Mouse (Mus musculus): ENCODE results near the gene Capza1.
"Not testable (repeated sequence)": the region's sequence is repeated elsewhere in the genome, so short reads cannot be mapped to it uniquely, and the experiment has no call there.

Capza1 gene

DNA sequence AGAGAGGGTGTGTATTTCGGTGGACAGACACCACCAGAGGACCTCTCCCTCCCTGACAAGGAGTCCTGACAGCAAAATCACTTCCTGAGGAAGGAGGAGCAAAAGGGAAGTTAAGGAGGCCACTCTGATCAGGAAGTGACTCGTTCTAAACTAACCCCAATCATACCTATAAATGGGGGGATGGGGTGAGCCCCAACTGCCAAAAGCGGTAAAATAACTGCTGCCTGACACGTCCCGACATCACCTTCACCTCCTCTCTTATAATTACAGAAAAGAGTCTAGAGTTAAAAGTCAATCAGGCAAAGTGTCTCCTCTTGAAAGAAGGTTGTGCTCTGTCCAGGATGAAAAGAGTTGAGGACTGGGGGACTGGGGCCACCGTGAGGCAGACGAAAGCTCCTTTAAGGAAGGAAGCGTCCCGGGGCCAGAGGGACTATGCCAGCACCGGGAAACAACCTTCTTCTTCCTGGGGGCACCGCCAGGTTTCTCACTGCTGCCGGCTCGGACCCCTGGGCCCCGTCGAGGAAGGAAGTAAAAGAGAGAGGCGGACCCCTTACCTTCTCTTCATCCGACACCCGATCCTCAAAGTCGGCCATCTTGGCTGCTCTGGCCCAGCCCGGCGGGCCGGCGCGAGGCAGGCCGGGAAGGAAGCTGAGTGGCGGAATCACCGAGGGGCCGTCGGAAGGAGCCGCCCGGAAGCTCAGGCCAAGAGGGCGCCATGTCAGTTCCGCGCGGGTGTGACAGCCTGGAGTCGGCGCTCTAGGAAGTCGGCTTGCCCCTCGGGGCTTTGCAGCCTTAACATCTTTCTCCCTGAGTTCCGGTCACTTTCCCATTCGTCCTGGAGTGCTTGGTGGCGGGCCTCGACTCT, at the start of gene Capza1, which contains the start of gene St7l:
Capza1 (minus strand) TSS at position 720 of the 865 bp plus-strand sequence.
St7l (plus strand) TSS at position 220 of the 865 bp plus-strand sequence.
- DNase-seq (ENCODE audit: low spot score) = peak; percentile 80

- DNase-seq (ENCODE audit: low spot score) = no peak
Measured at GRCm38 (mm10) chr3:104909195-104909594, 44.9 kb upstream of the Capza1 start.

GRCm38 (mm10) chr3:104906007-104906406, 41.7 kb upstream of the Capza1 start:
- DNase-seq (ENCODE audit: low spot score) = no peak

DNA sequence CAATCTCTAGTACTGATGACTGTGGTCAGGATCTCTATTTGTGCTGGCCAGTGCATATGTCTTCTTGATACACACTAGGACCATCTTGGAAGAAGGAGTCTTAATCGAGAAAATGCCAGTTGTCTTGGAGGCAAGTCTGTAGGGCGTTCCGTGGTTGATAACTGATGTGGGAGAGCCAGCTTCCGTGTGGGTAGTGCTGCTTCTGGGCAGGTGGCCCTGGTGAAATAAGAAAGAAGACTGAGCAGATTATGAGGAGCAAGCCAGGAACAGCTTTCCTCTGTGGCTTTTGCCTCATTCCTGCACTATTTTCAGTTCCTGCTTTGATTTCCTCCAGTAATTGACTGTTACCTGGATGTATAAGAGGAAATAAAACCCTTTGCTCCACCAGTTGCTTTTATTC, 41.1 kb upstream of the Capza1 start:
- DNase-seq (ENCODE audit: low spot score) = no peak

DNA sequence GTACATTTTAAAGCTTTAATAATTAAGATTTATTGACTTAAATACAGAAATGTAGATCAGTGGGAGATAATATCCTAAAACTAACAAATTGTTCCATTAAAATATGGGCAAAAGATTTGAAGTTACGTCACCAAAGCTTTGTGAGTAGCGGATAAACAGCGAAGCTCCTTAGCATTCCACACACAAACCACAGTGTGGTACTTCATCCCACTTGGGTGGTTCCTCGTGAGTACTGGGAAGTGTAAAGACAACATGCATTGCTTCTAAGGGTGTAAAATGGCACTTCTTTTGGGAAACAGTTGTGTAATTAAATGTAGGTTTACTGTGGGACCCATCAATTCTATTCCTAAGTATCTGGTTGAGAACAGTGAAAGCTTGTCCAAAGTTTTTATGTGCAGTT, 36.8 kb upstream of the Capza1 start:
- DNase-seq (ENCODE audit: low spot score) = no peak

DNA sequence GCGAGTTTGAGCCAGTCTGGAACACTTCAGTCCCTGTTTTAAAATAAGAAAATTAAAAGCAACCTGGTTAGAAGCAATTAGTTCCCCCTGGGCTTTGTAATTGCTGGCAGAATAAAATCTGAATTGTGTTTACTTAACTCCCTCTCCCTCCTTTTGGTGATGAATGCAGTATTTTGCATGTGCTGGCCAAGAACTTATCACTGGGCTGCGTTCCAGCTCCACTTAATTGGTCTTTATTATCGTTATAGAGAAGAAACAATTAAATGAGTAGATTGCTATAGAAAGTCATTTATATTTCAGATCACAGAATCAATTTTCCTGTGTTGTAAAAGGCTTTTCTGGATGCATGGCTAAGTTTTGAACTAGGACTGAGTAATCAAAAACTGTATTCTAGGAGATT, 31.8 kb upstream of the Capza1 start:
- no peak for DNase-seq (ENCODE audit: low spot score)

DNA sequence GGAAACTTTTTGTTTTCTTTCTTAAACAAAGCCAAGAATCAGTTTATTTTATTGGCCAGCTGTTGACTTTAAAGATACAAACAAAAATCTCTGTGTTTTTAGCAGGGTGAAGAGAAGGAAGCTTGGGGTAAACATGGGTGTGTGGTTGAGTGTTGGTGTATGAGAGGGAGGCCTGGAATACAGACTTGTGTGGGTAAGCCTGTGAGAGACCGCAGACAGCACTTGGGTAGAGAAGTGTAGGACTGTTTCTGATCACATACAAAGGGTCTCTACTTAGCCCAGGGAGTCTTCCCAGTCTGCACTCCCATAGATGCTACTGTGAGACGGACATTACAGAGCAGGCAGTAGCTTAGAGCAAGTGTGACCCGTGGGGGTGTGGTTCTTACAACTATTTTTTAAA, 24.3 kb upstream of the Capza1 start:
- DNase-seq (ENCODE audit: low spot score) = no peak

DNA sequence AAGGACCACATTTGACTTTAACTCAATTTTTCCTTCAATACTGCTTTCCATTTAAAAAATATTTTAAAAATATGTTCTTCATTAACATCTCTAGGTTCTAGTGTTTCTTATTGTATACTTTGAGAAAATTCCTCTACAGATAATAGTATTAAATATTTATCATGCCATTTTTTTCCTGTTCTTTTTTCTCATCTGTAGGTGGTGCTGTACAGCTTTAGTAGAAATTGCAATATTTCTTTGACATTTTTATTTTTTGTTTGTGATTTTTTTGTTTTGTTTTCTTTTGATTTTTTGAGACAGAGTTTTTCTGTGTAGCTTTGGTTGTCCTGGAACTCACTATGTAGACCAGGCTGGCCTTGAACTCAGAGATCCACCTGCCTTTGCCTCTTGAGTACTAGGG, 5.3 kb upstream of the Capza1 start:
- DNase-seq (ENCODE audit: low spot score) = no peak

DNA sequence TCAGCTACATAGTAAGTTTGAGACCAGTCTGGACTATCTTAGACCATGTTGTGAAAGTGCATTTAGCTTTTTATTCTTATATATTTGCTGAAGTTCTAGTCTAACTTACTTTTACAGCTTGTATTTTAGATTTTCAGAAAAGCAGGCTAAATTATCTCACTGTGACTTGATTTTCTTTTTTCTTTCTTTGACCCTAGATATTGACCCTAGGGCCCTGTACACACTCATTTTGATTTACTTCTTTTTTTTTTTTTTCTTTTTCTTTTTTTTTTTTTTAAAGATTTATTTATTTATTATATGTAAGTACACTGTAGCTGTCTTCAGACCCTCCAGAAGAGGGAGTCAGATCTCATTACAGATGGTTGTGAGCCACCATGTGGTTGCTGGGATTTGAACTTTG, 2.4 kb upstream of the Capza1 start:
- DNase-seq (ENCODE audit: low spot score) = not testable (repeated sequence)

DNA sequence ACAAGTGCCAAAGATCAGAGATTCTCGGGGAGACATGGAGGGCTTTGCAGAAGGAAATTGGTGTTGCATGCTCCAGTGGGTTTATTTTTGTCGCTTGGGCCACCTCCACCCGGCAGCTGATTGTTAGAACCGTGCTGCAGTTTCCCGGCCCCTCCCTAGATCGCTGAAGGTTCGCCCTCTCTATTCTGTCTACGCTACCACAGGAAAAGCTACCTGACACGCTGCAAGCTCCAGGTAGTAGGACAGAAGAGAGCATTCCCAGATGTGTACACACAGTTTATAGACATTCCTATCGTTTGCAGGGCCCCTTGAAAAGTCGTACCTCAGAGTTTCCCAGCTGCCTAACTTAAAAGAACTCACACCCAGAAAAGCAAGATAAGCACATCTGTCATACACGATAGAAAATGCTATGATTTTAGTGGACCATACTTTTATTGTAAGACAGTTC, 1.1 kb upstream of the Capza1 start:
- DNase-seq (ENCODE audit: low spot score) = no peak

GRCm38 (mm10) chr3:104864651-104865340, 491 bp upstream of the Capza1 start:
- peak; percentile 86 for DNase-seq (ENCODE audit: low spot score)

DNA sequence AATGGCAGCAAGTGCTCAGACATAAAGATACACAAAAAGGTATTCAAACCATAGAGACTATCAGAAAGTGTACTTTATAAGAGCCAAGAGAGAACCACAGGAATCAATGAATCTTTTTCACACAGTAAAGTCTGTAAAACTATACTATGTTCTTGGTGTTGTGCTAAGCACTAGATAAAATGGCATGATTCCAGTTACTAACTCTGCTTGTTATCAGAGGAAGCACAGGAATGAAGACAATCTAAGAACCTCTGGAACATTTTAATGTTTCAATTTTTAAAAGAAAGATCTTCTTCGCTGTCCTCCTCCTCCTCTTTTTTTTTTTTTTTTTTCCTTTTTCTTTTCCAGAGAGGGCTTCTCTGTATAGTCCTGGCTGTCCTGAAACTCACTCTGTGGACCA, 5.7 kb downstream of the Capza1 start:
- no peak for DNase-seq (ENCODE audit: low spot score)

- no peak for DNase-seq (ENCODE audit: low spot score)
Measured at GRCm38 (mm10) chr3:104856106-104856505, 8.2 kb downstream of the Capza1 start.

DNA sequence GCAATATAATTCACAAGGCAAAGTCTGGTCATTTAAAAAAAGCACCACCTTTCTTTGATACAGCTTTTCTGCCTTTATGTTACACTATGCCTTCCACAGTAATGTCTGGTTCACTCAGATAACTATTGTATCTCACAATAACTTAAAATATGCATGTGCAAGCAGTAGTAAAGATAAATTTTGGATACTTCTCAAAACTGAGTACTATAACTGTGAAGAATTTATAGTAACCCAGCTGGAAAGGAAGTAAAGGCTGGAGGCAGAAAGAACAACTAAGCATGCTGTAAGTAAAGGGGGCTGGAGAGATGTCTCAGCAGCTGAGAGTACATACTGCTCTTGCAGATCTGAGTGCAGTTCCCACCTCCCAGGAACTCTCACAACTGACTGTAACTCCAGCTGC, 9.4 kb downstream of the Capza1 start:
- DNase-seq (ENCODE audit: low spot score) = no peak

DNA sequence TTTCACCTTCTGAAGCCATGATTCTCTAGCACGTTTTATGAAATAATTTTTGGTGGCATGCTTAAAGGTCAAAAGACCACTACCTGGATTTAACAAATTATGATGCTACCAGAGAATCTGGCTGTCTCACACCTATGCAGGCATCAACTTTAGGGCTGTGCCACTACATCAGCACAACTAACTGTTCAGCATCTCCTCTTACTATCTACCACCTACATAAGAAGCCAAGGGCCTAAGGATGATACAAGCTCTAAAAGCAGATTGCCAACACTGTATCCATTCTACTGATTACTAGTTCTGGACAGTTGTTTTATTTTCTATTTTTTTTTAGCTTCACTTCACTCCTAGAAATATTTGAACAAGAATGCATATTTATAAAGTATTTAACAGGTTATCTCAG, 9.8 kb downstream of the Capza1 start:
- DNase-seq (ENCODE audit: low spot score) = no peak

DNA sequence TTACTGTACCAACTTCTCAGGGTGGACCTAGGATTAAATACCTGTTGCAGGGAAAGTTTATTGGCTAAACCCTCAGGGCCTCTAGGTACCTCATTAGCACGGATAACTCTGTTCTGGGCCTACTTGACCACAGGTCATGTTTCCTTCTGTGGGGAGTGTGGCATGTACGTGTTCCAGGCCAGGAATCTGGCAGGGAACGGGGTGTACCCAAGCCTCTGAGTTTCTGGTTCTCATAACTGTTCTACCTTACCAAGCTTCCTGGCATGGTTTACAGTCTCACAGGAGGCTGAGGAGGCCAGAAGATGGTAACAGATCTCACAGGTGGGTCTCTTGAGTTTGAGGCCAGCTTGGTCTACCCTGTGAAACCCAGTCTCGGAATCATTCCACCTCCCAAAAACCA, 17.7 kb downstream of the Capza1 start:
- no peak for DNase-seq (ENCODE audit: low spot score)

DNA sequence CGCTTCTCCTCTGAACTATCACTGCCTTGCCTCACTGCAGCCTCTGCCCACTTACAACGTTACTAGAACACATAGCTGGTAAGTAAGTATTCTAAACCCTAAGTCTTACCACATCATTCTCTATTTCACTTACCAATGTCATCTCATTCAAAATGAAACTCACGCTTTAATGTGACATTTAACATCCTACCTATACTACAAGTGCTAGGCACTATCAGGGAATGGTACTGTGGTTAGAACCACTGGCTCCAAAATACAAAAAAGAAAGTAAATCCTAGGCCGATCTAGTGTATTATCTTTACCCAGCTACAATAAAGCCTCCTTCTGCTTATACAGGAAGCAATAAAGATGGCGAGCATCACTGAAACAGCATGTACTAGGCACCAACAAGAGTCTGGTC, 23.3 kb downstream of the Capza1 start:
- DNase-seq (ENCODE audit: low spot score) = no peak

GRCm38 (mm10) chr3:104835797-104836196, 28.5 kb downstream of the Capza1 start:
- no peak for DNase-seq (ENCODE audit: low spot score)

DNA sequence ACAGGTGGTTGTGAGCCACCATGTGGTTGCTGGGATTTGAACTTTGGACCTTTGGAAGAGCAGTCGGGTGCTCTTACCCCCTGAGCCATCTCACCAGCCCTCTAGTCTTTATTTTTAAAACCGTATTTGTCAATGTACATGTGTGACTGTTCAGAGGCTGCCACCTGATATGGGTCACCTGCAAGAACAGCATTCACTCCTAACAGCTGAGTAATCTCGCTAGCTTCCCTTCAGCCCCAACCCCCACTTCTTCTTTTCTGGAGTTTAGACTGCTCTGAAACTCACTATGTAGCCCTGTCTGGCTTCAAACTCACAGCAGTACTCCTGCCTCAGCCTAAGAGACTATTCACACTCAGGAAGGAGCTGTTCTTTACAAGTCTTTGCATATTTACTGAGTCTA, 41.9 kb downstream of the Capza1 start:
- no peak for DNase-seq (ENCODE audit: low spot score)

- DNase-seq (ENCODE audit: low spot score) = no peak
Measured at GRCm38 (mm10) chr3:104820426-104820825, 43.9 kb downstream of the Capza1 start.

GRCm38 (mm10) chr3:104818749-104819134, 45.6 kb downstream of the Capza1 start:
- DNase-seq (ENCODE audit: low spot score) = no peak

GRCm38 (mm10) chr3:104817991-104818748, 46.1 kb downstream of the Capza1 start, which contains the start of gene Mov10:
Gene Mov10 (minus strand): TSS chr3:104818563.
- DNase-seq (ENCODE audit: low spot score) = peak; percentile 54
